Mouse (Mus musculus): ENCODE measurements around the gene Atmin. TPM values are rescaled to one million over a fixed set of nuclear protein-coding genes. Genes with fewer than 3 reads are reported as not detected.

Atmin gene
- polyA plus RNA-seq, 1 experiment from 2014 or later, result 12.4 TPM

- 89% methylated on average over 6 of the region's 6 CpGs for WGBS
- Histone ChIP-seq H3K4me1 (no peaks in the 10 kb centered on the region), H3K36me3 (no peaks in the 10 kb centered on the region), H3K27me3 (ENCODE audit: low read depth, poor library complexity, severe bottlenecking) (no peaks in the 10 kb centered on the region), H3K4me3 (no peak overlapping the region), H3K9me3 (replicated peaks) (no peaks in the 10 kb centered on the region), H3K27ac (no peak overlapping the region)
- no peak for DNase-seq (ENCODE audit: low spot score)
Observed at GRCm38 (mm10) chr8:116969531-116969930, 26.3 kb downstream of the Atmin start.

GRCm38 (mm10) chr8:116975066-116975465 is 31.9 kb downstream of the Atmin start:
- no peaks in the 10 kb centered on the region for H3K9me3 ChIP-seq (replicated peaks)
- peaks cover 28% of the 10 kb centered on the region for H3K4me1 ChIP-seq
- no peak overlapping the region for H3K4me3 ChIP-seq
- WGBS, result 40% methylated on average over 5 of the region's 5 CpGs
- no peaks in the 10 kb centered on the region for H3K27me3 ChIP-seq (ENCODE audit: low read depth, poor library complexity, severe bottlenecking)
- no peak overlapping the region for H3K27ac ChIP-seq
- DNase-seq (ENCODE audit: low spot score), result no peak
- H3K36me3 ChIP-seq, result no peaks in the 10 kb centered on the region

- 68% methylated on average over 5 of the region's 5 CpGs for WGBS
- Histone ChIP-seq H3K27ac (no peak overlapping the region), H3K4me1 (peaks cover 28% of the 10 kb centered on the region), H3K4me3 (no peak overlapping the region), H3K27me3 (ENCODE audit: low read depth, poor library complexity, severe bottlenecking) (no peaks in the 10 kb centered on the region), H3K9me3 (replicated peaks) (no peaks in the 10 kb centered on the region), H3K36me3 (no peaks in the 10 kb centered on the region)
- DNase-seq (ENCODE audit: low spot score), result no peak
Observed at GRCm38 (mm10) chr8:116975606-116976005, 32.4 kb downstream of the Atmin start.

GRCm38 (mm10) chr8:116978052-116978451 is 34.9 kb downstream of the Atmin start:
- DNase-seq (ENCODE audit: low spot score), result no peak
- Histone ChIP-seq H3K27ac (peak overlapping the region; percentile 77), H3K36me3 (peaks cover 19% of the 10 kb centered on the region)

GRCm38 (mm10) chr8:116978631-116979256 is 35.6 kb downstream of the Atmin start, which contains the start of gene 1700030J22Rik:
1700030J22Rik (minus strand) TSS chr8:116978959.
- Histone ChIP-seq H3K27me3 (ENCODE audit: low read depth, poor library complexity, severe bottlenecking) (no peaks in the 10 kb centered on the region), H3K36me3 (peaks cover 26% of the 10 kb centered on the region), H3K27ac (peak within 1 kb of the TSS; percentile 77), H3K4me1 (peaks cover 28% of the 10 kb centered on the region), H3K9me3 (replicated peaks) (no peaks in the 10 kb centered on the region), H3K4me3 (peak within 1 kb of the TSS; percentile 92)
- WGBS, result under 1% methylated on average over 46 of the region's 46 CpGs
- DNase-seq (ENCODE audit: low spot score), result peak; percentile 98

More at GRCm38 (mm10) chr8:116978052-116978451, 34.9 kb downstream of the Atmin start:
- Histone ChIP-seq H3K4me3 (peak overlapping the region; percentile 92), H3K9me3 (replicated peaks) (no peaks in the 10 kb centered on the region), H3K4me1 (peaks cover 28% of the 10 kb centered on the region), H3K27me3 (ENCODE audit: low read depth, poor library complexity, severe bottlenecking) (no peaks in the 10 kb centered on the region)
- 46% methylated on average over 8 of the region's 8 CpGs for WGBS

- Histone ChIP-seq H3K27me3 (ENCODE audit: low read depth, poor library complexity, severe bottlenecking) (no peaks in the 10 kb centered on the region), H3K27ac (no peak overlapping the region), H3K4me3 (no peak overlapping the region), H3K9me3 (replicated peaks) (no peaks in the 10 kb centered on the region), H3K4me1 (peaks cover 27% of the 10 kb centered on the region), H3K36me3 (peaks cover 40% of the 10 kb centered on the region)
- DNase-seq (ENCODE audit: low spot score), result peak; percentile 74
- 29% methylated on average over 4 of the region's 4 CpGs for WGBS
Observed at GRCm38 (mm10) chr8:116980117-116980516, 36.9 kb downstream of the Atmin start.

GRCm38 (mm10) chr8:116989842-116990241 is 46.6 kb downstream of the Atmin start:
- 89% methylated on average over 3 of the region's 3 CpGs for WGBS
- DNase-seq (ENCODE audit: low spot score), result no peak
- Histone ChIP-seq H3K4me1 (peaks cover 20% of the 10 kb centered on the region), H3K27me3 (ENCODE audit: low read depth, poor library complexity, severe bottlenecking) (no peaks in the 10 kb centered on the region), H3K9me3 (replicated peaks) (no peaks in the 10 kb centered on the region), H3K36me3 (peaks cover 60% of the 10 kb centered on the region), H3K4me3 (no peak overlapping the region), H3K27ac (no peak overlapping the region)

- H3K9me3 ChIP-seq (replicated peaks), result no peaks in the 10 kb centered on the region
- WGBS, result 87% methylated on average over 8 of the region's 8 CpGs
- no peak overlapping the region for H3K4me3 ChIP-seq
- H3K4me1 ChIP-seq, result peaks cover 20% of the 10 kb centered on the region
- H3K36me3 ChIP-seq, result peaks cover 46% of the 10 kb centered on the region
- no peaks in the 10 kb centered on the region for H3K27me3 ChIP-seq (ENCODE audit: low read depth, poor library complexity, severe bottlenecking)
- no peak for DNase-seq (ENCODE audit: low spot score)
- no peak overlapping the region for H3K27ac ChIP-seq
Observed at GRCm38 (mm10) chr8:116991241-116991640, 48.0 kb downstream of the Atmin start.

GRCm38 (mm10) chr8:116992176-116992971 is 49.2 kb downstream of the Atmin start:
- peak; percentile 42 for DNase-seq (ENCODE audit: low spot score)
- Histone ChIP-seq H3K4me1 (peaks cover 20% of the 10 kb centered on the region), H3K4me3 (peak overlapping the region; percentile 71), H3K9me3 (replicated peaks) (no peaks in the 10 kb centered on the region), H3K27me3 (ENCODE audit: low read depth, poor library complexity, severe bottlenecking) (no peaks in the 10 kb centered on the region), H3K36me3 (peaks cover 36% of the 10 kb centered on the region), H3K27ac (peak overlapping the region; percentile 88)
- 19% methylated on average over 23 of the region's 23 CpGs for WGBS

- Histone ChIP-seq H3K27ac (peak within 1 kb of the TSS; percentile 88), H3K9me3 (replicated peaks) (no peaks in the 10 kb centered on the region), H3K4me1 (peaks cover 20% of the 10 kb centered on the region), H3K27me3 (ENCODE audit: low read depth, poor library complexity, severe bottlenecking) (no peaks in the 10 kb centered on the region), H3K36me3 (peaks cover 27% of the 10 kb centered on the region), H3K4me3 (peak within 1 kb of the TSS; percentile 71)
- WGBS, result under 1% methylated on average over 56 of the region's 56 CpGs
- peak; percentile 99 for DNase-seq (ENCODE audit: low spot score)
Observed at GRCm38 (mm10) chr8:116993095-116993867, 50.1 kb downstream of the Atmin start, which contains the start of gene Gcsh. Gcsh (minus strand) TSS chr8:116993537.

- Histone ChIP-seq H3K4me3 (peak overlapping the region; percentile 71), H3K9me3 (replicated peaks) (no peaks in the 10 kb centered on the region), H3K27me3 (ENCODE audit: low read depth, poor library complexity, severe bottlenecking) (no peaks in the 10 kb centered on the region), H3K36me3 (peaks cover 18% of the 10 kb centered on the region), H3K27ac (peak overlapping the region; percentile 88), H3K4me1 (peaks cover 20% of the 10 kb centered on the region)
- DNase-seq (ENCODE audit: low spot score), result no peak
- WGBS, result 68% methylated on average over 11 of the region's 11 CpGs
Observed at GRCm38 (mm10) chr8:116994016-116994716, 51.0 kb downstream of the Atmin start.
